Mouse (Mus musculus) liver, embryonic 11.5 days (tissue): ENCODE results near the gene Atoh1. TPM values are rescaled to one million over a fixed set of nuclear protein-coding genes. Genes with fewer than 3 reads are reported as not detected.
A peak's percentile ranks its signal among the peaks of the same experiment; 100 is the strongest.

ENCODE experiments used
- ATAC-seq: fragments of 200-750 bp; cut with Nextera tagmentation; replicated peaks from 2 replicates; pipeline ENCODE4 v1.8.0; 2017; ENCODE audit warnings: moderate number of reproducible peaks, mild to moderate bottlenecking, moderate TSS enrichment, moderate library complexity; ENCODE audit not compliant: low FRiP score
- DNase-seq: peaks from one replicate; pipeline ENCODE4 v3.0.0-alpha.2; 2017; ENCODE audit warnings: low spot score
- H3K27ac ChIP-seq: fragments of 300-500 bp; sonication (generic); 2 replicates; pipeline ENCODE4 v1.5.1; 2014; ENCODE audit warnings: mild to moderate bottlenecking, low read depth, low read length, control low read depth
- H3K27me3 ChIP-seq: fragments of 300-500 bp; sonication (generic); replicated peaks from 2 replicates; pipeline ENCODE4 v1.6.1; 2014; ENCODE audit warnings: low read length, mixed read lengths; ENCODE audit not compliant: control insufficient read depth, insufficient read depth
- H3K36me3 ChIP-seq: fragments of 300-500 bp; sonication (generic); 2 replicates; pipeline ENCODE4 v1.6.1; 2014; ENCODE audit warnings: mild to moderate bottlenecking, low read length, moderate library complexity, mixed read lengths; ENCODE audit not compliant: control insufficient read depth, insufficient read depth
- H3K4me1 ChIP-seq: fragments of 300-500 bp; sonication (generic); replicated peaks from 2 replicates; pipeline ENCODE4 v1.6.1; 2014; ENCODE audit warnings: low read length, mixed read lengths; ENCODE audit not compliant: control insufficient read depth, insufficient read depth
- H3K4me2 ChIP-seq: fragments of 300-500 bp; sonication (generic); 2 replicates; pipeline ENCODE4 v1.6.1; 2014; ENCODE audit warnings: mild to moderate bottlenecking, control low read depth, moderate library complexity
- H3K4me3 ChIP-seq: fragments of 300-500 bp; sonication (generic); 2 replicates; pipeline ENCODE4 v1.5.1; 2014; ENCODE audit warnings: low read depth, low read length, control low read depth
- H3K9ac ChIP-seq: fragments of 300-500 bp; sonication (generic); 2 replicates; pipeline ENCODE4 v1.6.1; 2014; ENCODE audit warnings: low read depth, low read length, control low read depth
- H3K9me3 ChIP-seq: fragments of 300-500 bp; sonication (generic); 2 replicates; pipeline ENCODE4 v1.6.1; 2016; ENCODE audit warnings: low read length, inconsistent platforms, mixed read lengths; ENCODE audit not compliant: control insufficient read depth
- WGBS: fragments of 180-500 bp; shearing (Covaris S2); extraction: QIAGEN DNeasy Blood & Tissue Kit; methylation state at CpG from one replicate; pipeline ENCODE4 v1.1.7; 2014; 5-methylcytosine and 5-hydroxymethylcytosine counted together
- polyA plus RNA-seq: library from polyadenylated mRNA; unstranded; fragments of >200 nt; fragmentation: Nextera tagmentation; extraction: Ambion mirVana; gene quantifications from 2 replicates; pipeline ENCODE4 v1.2.1, GENCODE M21; 2014

The Atoh1 gene
- polyA plus RNA-seq, 1 experiment from 2014 or later, result not detected

- Histone ChIP-seq H3K4me2 (peak overlapping the region; percentile 68), H3K9ac (no peak overlapping the region), H3K27me3 (peaks cover 80% of the 10 kb centered on the region), H3K36me3 (no peaks in the 10 kb centered on the region), H3K4me1 (peaks cover 3% of the 10 kb centered on the region; the same call in 1 of the 2 replicates), H3K27ac (no peak overlapping the region), H3K4me3 (peak overlapping the region; percentile 21; the same call in 1 of the 2 replicates), H3K9me3 (no peaks in the 10 kb centered on the region)
- 1% methylated on average over 19 of the region's 19 CpGs for WGBS
- ATAC-seq, result no peak
- DNase-seq, result no peak
Observed at GRCm38 (mm10) chr6:64730030-64730429, 1.1 kb downstream of the Atoh1 start.

- Histone ChIP-seq H3K4me1 (peaks cover 3% of the 10 kb centered on the region; the same call in 1 of the 2 replicates), H3K9me3 (no peaks in the 10 kb centered on the region), H3K36me3 (no peaks in the 10 kb centered on the region), H3K9ac (no peak overlapping the region), H3K27me3 (peaks cover 85% of the 10 kb centered on the region), H3K27ac (no peak overlapping the region), H3K4me2 (no peak overlapping the region), H3K4me3 (no peak overlapping the region)
- no peak for ATAC-seq
- no peak for DNase-seq
- WGBS, result 7% methylated on average over 14 of the region's 14 CpGs
Observed at GRCm38 (mm10) chr6:64730506-64731020, 1.6 kb downstream of the Atoh1 start.

DNA sequence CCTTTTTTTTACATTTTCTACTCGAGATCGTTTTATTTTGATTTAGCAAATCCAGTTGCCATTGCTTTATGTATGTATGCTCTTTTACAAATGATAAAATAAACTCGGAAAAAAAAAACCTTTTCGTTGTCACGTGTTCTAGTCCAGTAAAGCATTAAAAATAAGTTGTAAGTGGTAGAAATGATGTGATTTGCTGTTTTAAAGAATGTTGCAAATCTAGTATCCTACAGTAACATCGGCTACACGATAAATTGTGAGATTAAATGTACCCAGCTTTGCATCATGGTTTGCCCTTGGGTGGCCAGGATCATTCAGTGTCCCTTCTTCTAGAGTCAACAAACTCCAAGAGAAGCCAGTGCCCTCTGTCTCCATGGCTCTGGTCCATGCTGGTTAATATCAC is 2.2 kb downstream of the Atoh1 start:
- no peak for DNase-seq
- Histone ChIP-seq H3K4me2 (no peak overlapping the region), H3K9ac (no peak overlapping the region), H3K4me3 (no peak overlapping the region), H3K4me1 (peaks cover 3% of the 10 kb centered on the region; the same call in 1 of the 2 replicates), H3K36me3 (no peaks in the 10 kb centered on the region), H3K9me3 (no peaks in the 10 kb centered on the region), H3K27me3 (peaks cover 89% of the 10 kb centered on the region), H3K27ac (no peak overlapping the region)
- no peak for ATAC-seq
- WGBS, result 13% methylated on average over 7 of the region's 7 CpGs

DNA sequence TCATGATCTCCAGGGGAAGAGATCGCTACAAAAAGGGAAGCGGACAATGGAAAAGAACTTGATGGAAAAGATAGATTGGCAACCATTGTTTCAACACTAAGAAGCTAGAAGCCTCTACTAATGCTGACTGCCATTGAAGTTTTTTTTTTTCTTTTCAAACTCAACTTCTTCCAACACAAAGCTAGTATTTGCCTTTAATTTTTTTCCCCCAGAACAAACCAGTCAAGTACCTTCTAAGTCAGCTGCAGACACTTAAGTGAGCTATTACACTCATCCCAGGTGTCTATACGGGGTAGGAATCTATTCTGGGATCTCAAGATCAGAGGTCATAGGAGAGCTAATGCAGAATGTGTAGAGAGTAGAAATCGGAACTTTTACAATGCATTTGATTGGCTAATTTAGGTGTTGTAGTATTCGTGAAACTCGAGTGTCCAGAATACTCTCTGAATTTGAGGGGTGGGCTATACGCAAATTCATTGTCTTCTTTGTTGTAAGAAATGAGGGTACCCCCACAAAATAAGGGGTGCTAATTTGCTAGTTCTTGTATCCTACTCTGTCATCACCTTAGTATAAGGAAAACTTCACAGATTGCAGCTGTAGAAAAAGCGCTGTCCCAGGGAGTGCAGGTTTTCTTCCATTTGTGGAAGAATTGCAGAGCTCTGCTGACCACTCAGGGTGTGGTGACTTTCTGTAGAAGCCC is 2.8 kb downstream of the Atoh1 start:
- Histone ChIP-seq H3K4me1 (peaks cover 3% of the 10 kb centered on the region; the same call in 1 of the 2 replicates), H3K4me3 (no peak overlapping the region), H3K4me2 (no peak overlapping the region), H3K9me3 (no peaks in the 10 kb centered on the region), H3K9ac (no peak overlapping the region), H3K27ac (no peak overlapping the region), H3K36me3 (no peaks in the 10 kb centered on the region), H3K27me3 (peaks cover 89% of the 10 kb centered on the region)
- ATAC-seq (no peak), DNase-seq (no peak)
- WGBS, result 9% methylated on average over 8 of the region's 8 CpGs

DNA sequence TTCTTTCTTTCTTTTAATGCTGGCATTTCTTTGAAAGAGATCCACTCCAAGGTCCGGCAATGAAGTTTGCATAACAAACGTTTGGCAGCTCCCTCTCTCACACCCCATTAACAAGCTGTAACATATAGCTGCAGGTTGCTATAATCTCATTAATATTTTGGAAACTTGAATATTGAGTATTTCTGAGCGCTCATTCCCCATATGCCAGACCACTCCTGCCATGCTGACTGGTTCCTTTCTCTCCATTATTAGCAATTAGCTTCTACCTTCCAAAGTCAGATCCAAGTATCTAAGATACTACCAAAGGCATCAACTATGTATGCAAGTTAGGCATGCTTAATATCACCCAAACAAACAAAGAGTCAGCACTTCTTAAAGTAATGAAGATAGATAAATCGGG is 4.4 kb downstream of the Atoh1 start:
- WGBS, result 6% methylated on average over 4 of the region's 4 CpGs
- Histone ChIP-seq H3K9ac (no peak overlapping the region), H3K4me1 (no peaks in the 10 kb centered on the region; the same call in 1 of the 2 replicates), H3K27ac (no peak overlapping the region), H3K27me3 (peaks cover 74% of the 10 kb centered on the region), H3K4me2 (no peak overlapping the region), H3K4me3 (no peak overlapping the region), H3K36me3 (no peaks in the 10 kb centered on the region), H3K9me3 (no peaks in the 10 kb centered on the region)
- no peak for DNase-seq
- ATAC-seq, result no peak

DNA sequence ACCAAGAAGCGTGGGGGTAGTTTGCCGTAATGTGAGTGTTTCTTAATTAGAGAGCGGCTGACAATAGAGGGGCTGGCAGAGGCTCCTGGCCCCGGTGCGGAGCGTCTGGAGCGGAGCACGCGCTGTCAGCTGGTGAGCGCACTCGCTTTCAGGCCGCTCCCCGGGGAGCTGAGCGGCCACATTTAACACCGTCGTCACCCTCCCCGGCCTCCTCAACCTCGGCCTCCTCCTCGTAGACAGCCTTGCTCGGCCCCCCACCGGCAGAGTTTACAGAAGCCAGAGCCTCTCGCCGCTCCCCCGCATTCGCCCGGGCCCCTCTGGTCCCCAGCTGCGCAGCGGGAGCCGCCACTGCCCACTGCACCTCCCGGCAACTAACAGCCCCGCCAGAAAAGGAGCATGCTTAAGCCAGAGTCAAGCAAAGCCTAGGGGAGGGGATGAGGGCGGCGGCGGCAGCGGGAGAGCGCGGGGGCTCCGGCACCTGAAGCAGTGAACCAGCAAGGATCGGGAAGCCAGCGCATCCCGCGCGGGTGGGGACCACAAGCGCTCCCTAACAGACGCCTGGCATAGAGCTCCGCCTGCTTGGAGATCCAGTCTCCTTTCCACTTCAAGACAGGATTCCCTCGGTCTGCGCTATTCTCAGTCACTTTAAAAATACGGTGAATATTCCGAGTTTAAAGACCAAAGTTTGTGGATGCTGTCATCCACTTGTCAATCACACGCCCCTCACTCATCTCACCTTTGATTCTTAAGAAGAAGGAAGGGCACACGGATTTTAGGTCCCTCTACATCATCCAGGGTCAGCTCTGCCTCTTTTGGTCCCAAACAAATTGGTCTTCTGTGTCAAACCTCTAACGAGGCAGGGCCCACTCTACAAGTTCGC is 5.8 kb downstream of the Atoh1 start:
- no peaks in the 10 kb centered on the region for H3K36me3 ChIP-seq
- H3K27me3 ChIP-seq, result peaks cover 61% of the 10 kb centered on the region
- 2% methylated on average over 54 of the region's 54 CpGs for WGBS
- H3K4me2 ChIP-seq, result peak overlapping the region; percentile 59
- no peak overlapping the region for H3K27ac ChIP-seq
- H3K9me3 ChIP-seq, result no peaks in the 10 kb centered on the region
- H3K9ac ChIP-seq, result no peak overlapping the region
- 0 out of 2 replicates have a peak, but pooled peaks have one; percentile 12 for ATAC-seq
- H3K4me3 ChIP-seq, result peak overlapping the region; percentile 41
- no peak for DNase-seq
- no peaks in the 10 kb centered on the region; the same call in 1 of the 2 replicates for H3K4me1 ChIP-seq

DNA sequence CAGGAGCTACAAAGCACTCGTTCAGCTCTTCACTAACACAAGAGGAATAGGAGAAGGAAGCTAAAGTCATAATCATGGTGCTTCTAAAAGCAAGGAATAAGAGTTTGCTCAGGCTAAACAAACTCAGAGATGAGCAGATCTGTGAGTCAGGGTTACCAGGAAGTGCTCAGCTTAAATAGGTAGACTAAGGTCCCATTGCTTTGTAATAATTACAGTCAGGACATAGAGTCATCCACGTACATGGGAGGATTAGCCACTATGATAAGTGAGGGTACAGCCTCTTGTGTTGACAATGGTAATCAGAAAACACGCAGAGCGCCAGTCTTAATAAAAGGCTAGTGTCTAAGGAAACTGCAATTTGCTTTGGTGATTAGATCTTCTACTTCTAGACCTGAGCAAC is 7.4 kb downstream of the Atoh1 start:
- no peaks in the 10 kb centered on the region for H3K9me3 ChIP-seq
- no peak overlapping the region for H3K4me2 ChIP-seq
- H3K27me3 ChIP-seq, result peaks cover 46% of the 10 kb centered on the region
- H3K4me3 ChIP-seq, result no peak overlapping the region
- no peaks in the 10 kb centered on the region for H3K36me3 ChIP-seq
- no peak overlapping the region for H3K27ac ChIP-seq
- H3K9ac ChIP-seq, result no peak overlapping the region
- H3K4me1 ChIP-seq, result no peaks in the 10 kb centered on the region
- DNase-seq, result no peak
- WGBS, result 56% methylated on average over 4 of the region's 4 CpGs
- no peak for ATAC-seq

DNA sequence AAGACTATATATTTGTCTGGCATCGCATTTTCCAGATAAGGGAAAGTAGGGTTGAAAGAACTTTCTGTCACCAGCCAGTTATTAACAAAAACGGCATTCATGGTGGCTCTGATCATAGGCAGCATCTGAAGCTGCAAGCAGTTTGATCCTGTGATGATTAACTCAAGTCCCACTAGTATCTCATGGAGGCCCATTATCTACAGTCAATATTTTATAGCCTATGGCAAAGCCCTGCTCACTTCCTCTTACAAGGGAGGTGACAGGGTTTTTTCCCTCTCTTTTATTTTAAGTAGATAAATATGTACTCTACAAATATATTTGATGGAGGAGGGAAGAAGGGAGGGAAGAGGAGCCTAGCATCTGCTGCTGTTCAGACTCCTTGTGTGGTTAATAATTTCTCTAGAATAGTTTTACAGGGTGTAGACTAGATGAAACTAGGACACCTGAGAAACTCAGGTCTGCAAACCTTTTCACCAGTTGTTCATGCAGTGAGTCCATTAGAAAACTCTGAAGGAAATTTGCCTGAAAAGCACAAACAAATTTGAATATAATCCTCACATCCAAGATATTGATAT is 14.1 kb downstream of the Atoh1 start:
- no peaks in the 10 kb centered on the region for H3K36me3 ChIP-seq
- H3K4me3 ChIP-seq, result no peak overlapping the region
- 60% methylated on average over 2 of the region's 2 CpGs for WGBS
- no peaks in the 10 kb centered on the region; the same call in 1 of the 2 replicates for H3K27me3 ChIP-seq
- ATAC-seq (no peak), DNase-seq (no peak)
- no peaks in the 10 kb centered on the region for H3K9me3 ChIP-seq
- no peaks in the 10 kb centered on the region for H3K4me1 ChIP-seq
- no peak overlapping the region for H3K27ac ChIP-seq
- H3K4me2 ChIP-seq, result no peak overlapping the region
- no peak overlapping the region for H3K9ac ChIP-seq
